Mouse (Mus musculus): ENCODE results near the gene Capn5. TPM values are rescaled to one million over a fixed set of nuclear protein-coding genes. Genes with fewer than 3 reads are reported as not detected.
A peak's percentile ranks its signal among the peaks of the same experiment; 100 is the strongest.

Gene Capn5
- polyA plus RNA-seq, 1 experiment from 2014 or later, result 7.4 TPM

GRCm38 (mm10) chr7:98185326-98185725 is 7.3 kb upstream of the Capn5 start:
- H3K4me3 ChIP-seq (ENCODE audit: low read length), result no peak overlapping the region
- H3K9me3 ChIP-seq (replicated peaks; ENCODE audit: control insufficient read depth, low read length), result no peaks in the 10 kb centered on the region
- no peak overlapping the region for H3K9ac ChIP-seq (ENCODE audit: low read length)
- WGBS, result 74% methylated on average over 6 of the region's 6 CpGs
- no peaks in the 10 kb centered on the region for H3K36me3 ChIP-seq (ENCODE audit: control insufficient read depth, insufficient read depth)
- H3K4me2 ChIP-seq (ENCODE audit: low read depth, low read length), result no peak overlapping the region
- no peak for ATAC-seq (replicated peaks; ENCODE audit: extremely low read depth, insufficient read depth, low FRiP score)
- no peak overlapping the region for H3K27ac ChIP-seq (ENCODE audit: low read length)
- no peaks in the 10 kb centered on the region for H3K27me3 ChIP-seq (ENCODE audit: control insufficient read depth, insufficient read depth, low read length)
- H3K4me1 ChIP-seq (ENCODE audit: control insufficient read depth, insufficient read depth, low read length), result peaks cover 4% of the 10 kb centered on the region; the same call in 1 of the 2 replicates

GRCm38 (mm10) chr7:98178560-98179231 is 622 bp upstream of the Capn5 start:
- H3K36me3 ChIP-seq (ENCODE audit: control insufficient read depth, insufficient read depth), result no peaks in the 10 kb centered on the region
- H3K9ac ChIP-seq (ENCODE audit: low read length), result peak overlapping the region; percentile 71
- 90% methylated on average over 5 of the region's 5 CpGs for whole genome bisulfite sequencing
- H3K4me1 ChIP-seq (ENCODE audit: control insufficient read depth, insufficient read depth, low read length), result peaks cover 8% of the 10 kb centered on the region; the same call in 1 of the 2 replicates
- H3K4me3 ChIP-seq (ENCODE audit: low read length), result peak overlapping the region; percentile 87
- no peak overlapping the region for H3K27ac ChIP-seq (ENCODE audit: low read length)
- 0 out of 2 replicates have a peak, but pooled peaks have one; percentile 2 for ATAC-seq (replicated peaks; ENCODE audit: extremely low read depth, insufficient read depth, low FRiP score)
- H3K4me2 ChIP-seq (ENCODE audit: low read depth, low read length), result peak overlapping the region; percentile 79
- no peaks in the 10 kb centered on the region for H3K9me3 ChIP-seq (replicated peaks; ENCODE audit: control insufficient read depth, low read length)
- no peaks in the 10 kb centered on the region for H3K27me3 ChIP-seq (ENCODE audit: control insufficient read depth, insufficient read depth, low read length)

- Histone ChIP-seq H3K4me3 (ENCODE audit: low read length) (peak overlapping the region; percentile 87), H3K9ac (ENCODE audit: low read length) (peak overlapping the region; percentile 71), H3K27me3 (ENCODE audit: control insufficient read depth, insufficient read depth, low read length) (no peaks in the 10 kb centered on the region), H3K36me3 (ENCODE audit: control insufficient read depth, insufficient read depth) (no peaks in the 10 kb centered on the region), H3K9me3 (replicated peaks; ENCODE audit: control insufficient read depth, low read length) (no peaks in the 10 kb centered on the region), H3K4me1 (ENCODE audit: control insufficient read depth, insufficient read depth, low read length) (peaks cover 8% of the 10 kb centered on the region; the same call in 1 of the 2 replicates), H3K27ac (ENCODE audit: low read length) (no peak overlapping the region), H3K4me2 (ENCODE audit: low read depth, low read length) (peak overlapping the region; percentile 79)
- 5% methylated on average over 9 of the region's 9 CpGs for WGBS
- no peak for ATAC-seq (replicated peaks; ENCODE audit: extremely low read depth, insufficient read depth, low FRiP score)
Measured at GRCm38 (mm10) chr7:98177566-98177928, 527 bp downstream of the Capn5 start.

DNA sequence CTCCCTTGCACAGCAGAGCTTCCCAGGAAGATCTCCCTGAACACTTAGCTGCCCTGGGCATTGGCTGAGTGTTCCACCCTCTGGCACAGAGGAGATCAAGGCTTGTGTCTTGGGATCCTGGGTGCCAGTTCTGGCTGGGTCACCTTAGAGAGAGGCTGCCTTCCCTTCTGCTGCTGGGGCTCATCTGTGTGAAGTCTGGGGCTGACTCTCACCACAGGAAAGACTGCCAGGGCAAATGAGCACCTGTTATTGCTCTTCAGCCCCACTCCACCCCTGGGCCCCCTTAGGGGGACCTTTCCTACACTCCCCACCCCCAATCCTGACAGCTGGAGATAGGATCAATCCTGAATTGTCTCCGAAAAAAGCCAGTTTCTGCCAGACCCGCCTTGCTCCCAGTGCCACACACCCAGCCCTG is 996 bp downstream of the Capn5 start:
- H3K27ac ChIP-seq (ENCODE audit: low read length), result no peak overlapping the region
- peaks cover 8% of the 10 kb centered on the region; the same call in 1 of the 2 replicates for H3K4me1 ChIP-seq (ENCODE audit: control insufficient read depth, insufficient read depth, low read length)
- WGBS, result 43% methylated on average over 2 of the region's 2 CpGs
- peak overlapping the region; percentile 71 for H3K9ac ChIP-seq (ENCODE audit: low read length)
- H3K4me3 ChIP-seq (ENCODE audit: low read length), result peak overlapping the region; percentile 87
- peak overlapping the region; percentile 79 for H3K4me2 ChIP-seq (ENCODE audit: low read depth, low read length)
- H3K27me3 ChIP-seq (ENCODE audit: control insufficient read depth, insufficient read depth, low read length), result no peaks in the 10 kb centered on the region
- no peaks in the 10 kb centered on the region for H3K9me3 ChIP-seq (replicated peaks; ENCODE audit: control insufficient read depth, low read length)
- ATAC-seq (replicated peaks; ENCODE audit: extremely low read depth, insufficient read depth, low FRiP score), result no peak
- no peaks in the 10 kb centered on the region for H3K36me3 ChIP-seq (ENCODE audit: control insufficient read depth, insufficient read depth)

DNA sequence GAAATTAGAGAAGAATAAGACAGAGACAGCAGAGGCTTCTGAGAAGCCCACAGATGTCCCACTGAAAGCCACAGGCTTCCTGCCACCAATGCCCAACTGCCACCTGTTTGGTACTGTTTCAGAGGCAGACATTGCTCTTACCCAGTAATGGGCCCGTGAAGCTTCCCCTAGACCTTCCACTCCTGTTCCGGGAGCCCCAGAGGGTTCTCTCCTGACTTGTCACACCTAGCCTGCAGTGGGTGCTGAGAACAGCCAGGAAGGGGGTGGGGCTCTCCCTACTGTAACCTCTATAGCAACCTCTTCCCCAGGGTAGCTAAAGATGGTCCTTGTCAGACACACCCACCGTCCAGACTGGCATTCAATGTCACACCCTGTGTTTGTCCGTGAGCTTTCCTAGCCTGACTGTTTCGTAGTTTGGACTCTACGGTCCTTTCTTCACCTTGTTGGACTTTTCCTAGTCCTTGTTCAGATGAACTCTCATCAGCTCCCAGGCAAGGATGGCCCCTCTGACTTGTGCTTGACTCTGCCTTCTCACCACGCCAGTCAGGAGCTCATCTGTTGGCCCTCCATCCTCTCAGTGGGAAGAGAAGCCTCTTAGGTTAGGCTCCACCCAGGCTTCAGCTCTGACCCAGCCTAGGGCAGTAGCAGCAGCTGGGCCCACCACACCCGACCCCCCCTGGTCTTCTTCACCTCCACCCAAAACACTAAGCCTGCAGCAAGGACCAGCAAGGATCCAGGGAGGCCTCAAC is 1.6 kb downstream of the Capn5 start:
- Histone ChIP-seq H3K27me3 (ENCODE audit: control insufficient read depth, insufficient read depth, low read length) (no peaks in the 10 kb centered on the region), H3K4me1 (ENCODE audit: control insufficient read depth, insufficient read depth, low read length) (peaks cover 4% of the 10 kb centered on the region; the same call in 1 of the 2 replicates), H3K4me2 (ENCODE audit: low read depth, low read length) (peak overlapping the region; percentile 79), H3K36me3 (ENCODE audit: control insufficient read depth, insufficient read depth) (no peaks in the 10 kb centered on the region), H3K4me3 (ENCODE audit: low read length) (peak overlapping the region; percentile 87), H3K9ac (ENCODE audit: low read length) (no peak overlapping the region), H3K9me3 (replicated peaks; ENCODE audit: control insufficient read depth, low read length) (no peaks in the 10 kb centered on the region), H3K27ac (ENCODE audit: low read length) (no peak overlapping the region)
- ATAC-seq (replicated peaks; ENCODE audit: extremely low read depth, insufficient read depth, low FRiP score), result no peak
- 61% methylated on average over 8 of the region's 8 CpGs for WGBS

DNA sequence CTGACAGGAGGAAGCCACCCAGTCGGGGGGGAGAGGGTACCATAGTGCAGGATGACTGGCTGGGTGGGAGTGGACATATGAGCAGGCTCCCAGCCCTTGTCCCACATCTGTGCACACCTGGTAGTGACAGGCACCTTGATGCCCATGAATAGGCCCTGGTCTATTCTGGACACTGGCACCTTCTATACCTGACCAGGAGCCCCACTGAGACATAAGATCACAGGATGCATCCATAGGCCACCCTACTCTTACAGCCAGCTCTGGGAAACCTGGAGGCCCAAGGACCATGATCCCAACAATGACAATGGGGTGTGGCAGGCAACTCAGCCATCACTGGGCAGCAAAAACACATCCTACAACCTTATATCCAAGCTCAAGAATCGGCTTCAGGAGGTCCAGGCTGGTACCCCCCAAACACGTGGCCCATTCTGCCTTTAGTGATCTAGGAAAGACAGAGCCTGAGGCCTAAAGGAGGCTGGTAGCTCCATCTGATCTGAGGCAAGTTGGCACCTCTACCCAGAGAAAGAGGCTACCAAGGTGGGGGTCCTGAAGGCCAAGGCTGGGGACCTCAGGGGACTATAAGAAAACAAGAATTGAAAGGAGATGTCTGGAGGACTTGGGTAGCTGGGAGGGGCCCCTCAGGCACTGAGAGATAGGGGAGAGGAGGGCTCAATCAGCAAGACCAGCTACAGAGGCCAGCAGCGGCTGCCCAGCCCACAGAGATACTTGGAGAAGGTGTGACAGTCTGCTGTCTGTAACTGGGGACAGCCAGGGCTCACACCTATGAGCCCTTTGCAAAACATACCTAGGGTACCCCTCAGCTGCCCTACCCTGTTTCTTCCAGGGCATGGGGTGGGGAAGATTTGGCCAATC is 3.0 kb downstream of the Capn5 start:
- H3K4me3 ChIP-seq (ENCODE audit: low read length), result no peak overlapping the region
- no peaks in the 10 kb centered on the region for H3K36me3 ChIP-seq (ENCODE audit: control insufficient read depth, insufficient read depth)
- no peaks in the 10 kb centered on the region for H3K27me3 ChIP-seq (ENCODE audit: control insufficient read depth, insufficient read depth, low read length)
- H3K9me3 ChIP-seq (replicated peaks; ENCODE audit: control insufficient read depth, low read length), result no peaks in the 10 kb centered on the region
- WGBS, result 73% methylated on average over 4 of the region's 4 CpGs
- peak overlapping the region; percentile 14; the same call in 1 of the 2 replicates for H3K4me2 ChIP-seq (ENCODE audit: low read depth, low read length)
- no peak overlapping the region for H3K9ac ChIP-seq (ENCODE audit: low read length)
- no peak overlapping the region for H3K27ac ChIP-seq (ENCODE audit: low read length)
- peaks cover 9% of the 10 kb centered on the region; the same call in 1 of the 2 replicates for H3K4me1 ChIP-seq (ENCODE audit: control insufficient read depth, insufficient read depth, low read length)
- no peak for ATAC-seq (replicated peaks; ENCODE audit: extremely low read depth, insufficient read depth, low FRiP score)

DNA sequence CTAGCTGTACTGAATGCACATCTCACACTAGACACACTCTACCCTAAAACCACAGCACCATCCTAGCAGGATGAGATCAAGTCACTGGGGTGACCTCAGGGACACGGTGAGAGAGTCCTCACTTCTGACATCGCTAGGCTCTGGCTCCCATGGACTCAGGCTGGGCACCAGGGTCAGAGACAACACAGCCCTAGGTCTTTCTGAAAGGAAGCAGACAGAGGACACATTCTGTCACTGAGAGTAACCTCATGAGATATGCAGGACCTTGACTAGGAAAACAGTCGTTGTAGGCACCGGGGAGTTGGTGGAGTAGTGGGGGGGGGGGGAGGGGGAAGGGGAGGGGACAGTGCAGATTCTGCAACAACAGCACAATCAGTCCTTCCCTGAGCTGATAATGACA is 4.7 kb downstream of the Capn5 start:
- Histone ChIP-seq H3K4me2 (ENCODE audit: low read depth, low read length) (no peak overlapping the region), H3K4me3 (ENCODE audit: low read length) (no peak overlapping the region), H3K27ac (ENCODE audit: low read length) (no peak overlapping the region), H3K9me3 (replicated peaks; ENCODE audit: control insufficient read depth, low read length) (no peaks in the 10 kb centered on the region), H3K9ac (ENCODE audit: low read length) (no peak overlapping the region), H3K4me1 (ENCODE audit: control insufficient read depth, insufficient read depth, low read length) (peaks cover 9% of the 10 kb centered on the region; the same call in 1 of the 2 replicates), H3K27me3 (ENCODE audit: control insufficient read depth, insufficient read depth, low read length) (no peaks in the 10 kb centered on the region), H3K36me3 (ENCODE audit: control insufficient read depth, insufficient read depth) (no peaks in the 10 kb centered on the region)
- no peak for ATAC-seq (replicated peaks; ENCODE audit: extremely low read depth, insufficient read depth, low FRiP score)
- 28% methylated on average over 4 of the region's 4 CpGs for WGBS

GRCm38 (mm10) chr7:98172661-98173060 is 5.4 kb downstream of the Capn5 start:
- 82% methylated on average over 8 of the region's 8 CpGs for WGBS
- Histone ChIP-seq H3K27me3 (ENCODE audit: control insufficient read depth, insufficient read depth, low read length) (no peaks in the 10 kb centered on the region), H3K4me2 (ENCODE audit: low read depth, low read length) (no peak overlapping the region), H3K9ac (ENCODE audit: low read length) (no peak overlapping the region), H3K4me1 (ENCODE audit: control insufficient read depth, insufficient read depth, low read length) (peaks cover 9% of the 10 kb centered on the region; the same call in 1 of the 2 replicates), H3K36me3 (ENCODE audit: control insufficient read depth, insufficient read depth) (no peaks in the 10 kb centered on the region), H3K27ac (ENCODE audit: low read length) (no peak overlapping the region), H3K4me3 (ENCODE audit: low read length) (no peak overlapping the region), H3K9me3 (replicated peaks; ENCODE audit: control insufficient read depth, low read length) (no peaks in the 10 kb centered on the region)
- no peak for ATAC-seq (replicated peaks; ENCODE audit: extremely low read depth, insufficient read depth, low FRiP score)
